Mouse (Mus musculus) heart, adult 8-10 months (tissue): ENCODE measurements around the gene Glyr1. TPM values are rescaled to one million over a fixed set of nuclear protein-coding genes. Genes with fewer than 3 reads are reported as not detected.

Experiments used
- DNase-seq: peaks from one replicate; pipeline ENCODE4 v3.0.0; 2022; ENCODE audit warnings: low spot score
- total RNA-seq, 4 experiments: library from RNA; stranded (reverse); gene quantifications; 2 replicates each; pipeline ENCODE4 v1.2.4; 2022

Gene Glyr1
- total RNA-seq, 4 experiments from 2014 or later: 42.2 to 45.5 (median 45.0) TPM

DNA sequence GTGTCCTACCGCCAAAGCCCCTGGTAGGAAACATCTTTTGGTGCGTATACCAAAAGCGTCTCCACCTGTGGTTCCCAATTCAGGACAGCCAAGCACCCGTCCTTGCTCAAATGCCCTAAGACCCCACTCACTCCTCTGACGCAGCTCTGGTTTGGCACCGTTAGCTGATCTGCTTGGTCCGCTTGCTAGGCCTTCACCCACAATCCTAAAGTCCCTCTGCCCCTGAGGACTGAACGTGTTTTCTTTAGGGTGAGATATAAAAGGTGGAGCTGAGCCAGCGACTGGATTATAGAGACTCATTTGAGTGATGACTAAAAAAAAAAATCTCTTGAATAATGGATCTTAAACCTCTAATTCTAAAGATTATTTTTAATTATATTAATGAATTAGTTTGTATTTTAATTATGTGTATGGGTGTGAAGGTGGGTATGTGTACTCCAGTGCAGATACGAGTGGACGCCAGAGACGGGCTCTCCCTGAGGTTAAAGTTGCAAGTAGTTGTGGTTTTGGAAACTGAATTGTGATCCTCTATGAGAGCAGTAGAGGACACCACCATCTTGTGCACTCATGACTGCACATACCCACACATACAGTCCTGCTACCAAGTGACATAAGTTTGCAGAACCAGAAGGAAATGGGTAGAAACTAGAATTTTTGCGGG, 84.8 kb downstream of the Glyr1 start:
- DNase-seq: no peak

Other genes starting within 250 kb of the Glyr1 start
- gene 4930562C15Rik, start 214.4 kb downstream of the Glyr1 start, total RNA-seq: not detected
- 10 to 100 TPM; 14.6 to 20.6 (median 19.2) TPM for gene Ubald1, start 169.5 kb downstream of the Glyr1 start, total RNA-seq
- gene Mgrn1, start 163.6 kb downstream of the Glyr1 start, total RNA-seq: 100 to 1,000 TPM; 166 to 200 (median 185) TPM
- 10 to 100 TPM; 14.2 to 20.0 (median 16.6) TPM for gene Nudt16l1, start 111.1 kb downstream of the Glyr1 start, total RNA-seq
- gene Anks3, start 85.7 kb downstream of the Glyr1 start, total RNA-seq: 10 to 100 TPM; 10.6 to 13.3 (median 12.2) TPM
- gene Sept12, start 52.0 kb downstream of the Glyr1 start, total RNA-seq: not detected
- gene Smim22, start 42.6 kb downstream of the Glyr1 start, total RNA-seq: not detected
- 10 to 100 TPM; 11.1 to 19.2 (median 14.7) TPM for gene Rogdi, start 36.3 kb downstream of the Glyr1 start, total RNA-seq
- 10 to 100 TPM; 18.6 to 25.8 (median 22.3) TPM for gene Ubn1, start 194 bp upstream of the Glyr1 start, total RNA-seq
- 10 to 100 TPM in 1 of 4 experiments, 1 to 10 TPM in 3; 6.3 to 10.6 (median 8.1) TPM for gene Ppl, start 82.6 kb upstream of the Glyr1 start, total RNA-seq
- 1 to 10 TPM in 1 of 4 experiments, under 1 TPM in 3; 0.57 to 1.0 (median 0.78) TPM for gene Sec14l5, start 97.2 kb upstream of the Glyr1 start, total RNA-seq
- gene Nagpa, start 154.1 kb upstream of the Glyr1 start, total RNA-seq: 10 to 100 TPM; 13.8 to 16.8 (median 14.5) TPM
- 10 to 100 TPM; 18.1 to 22.8 (median 20.4) TPM for gene AU021092, start 172.4 kb upstream of the Glyr1 start, total RNA-seq
- 10 to 100 TPM; 12.5 to 16.6 (median 14.6) TPM for gene Alg1, start 183.8 kb upstream of the Glyr1 start, total RNA-seq
- gene Eef2kmt, start 206.1 kb upstream of the Glyr1 start, total RNA-seq: 10 to 100 TPM in 2 of 4 experiments, 1 to 10 TPM in 2; 7.8 to 11.6 (median 10.1) TPM